Mouse (Mus musculus) regulatory T cell (primary cell): ENCODE measurements around the gene Nudt13.

Source experiments
- in situ Hi-C: fragments of 300-600 bp; cut with MboI, MseI; formaldehyde crosslinking; loops from one replicate; pipeline ENCODE4 v1.15.1; 2025; ENCODE audit warnings: high pct_unique_total_duplicates

The Nudt13 gene

GRCm38 (mm10) chr14:20339415-20339814 lies 44.9 kb downstream of the Nudt13 start:
- in situ Hi-C loops: no loop called here

DNA sequence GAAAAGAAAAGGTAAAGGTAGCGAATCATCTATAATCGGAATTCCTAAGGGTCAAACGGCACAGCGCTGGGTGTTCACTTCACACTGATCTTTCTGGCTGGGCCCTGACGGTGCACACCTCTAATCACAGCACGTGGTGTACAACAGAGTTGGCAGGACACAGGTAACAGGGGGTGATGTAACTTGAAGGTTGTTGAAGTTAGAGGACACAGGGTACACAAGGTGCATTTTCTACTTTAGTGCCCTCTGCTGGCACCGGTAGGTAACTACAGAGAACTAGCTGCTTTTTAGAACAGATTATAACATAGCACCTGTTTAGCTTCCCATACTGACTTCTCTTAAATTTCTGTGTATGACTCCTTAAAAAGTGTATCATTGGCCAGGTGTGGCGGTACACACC lies 45.7 kb downstream of the Nudt13 start:
- in situ Hi-C loops: no loop called here

GRCm38 (mm10) chr14:20340866-20341265 lies 46.4 kb downstream of the Nudt13 start:
- in situ Hi-C loops: no loop called here

GRCm38 (mm10) chr14:20345885-20346284 lies 51.4 kb downstream of the Nudt13 start:
- in situ Hi-C loops: loop anchor here (5.0 kb wide), 1 partner anchor 41 kb away; the partner anchor contains the start of gene Dnajc9

DNA sequence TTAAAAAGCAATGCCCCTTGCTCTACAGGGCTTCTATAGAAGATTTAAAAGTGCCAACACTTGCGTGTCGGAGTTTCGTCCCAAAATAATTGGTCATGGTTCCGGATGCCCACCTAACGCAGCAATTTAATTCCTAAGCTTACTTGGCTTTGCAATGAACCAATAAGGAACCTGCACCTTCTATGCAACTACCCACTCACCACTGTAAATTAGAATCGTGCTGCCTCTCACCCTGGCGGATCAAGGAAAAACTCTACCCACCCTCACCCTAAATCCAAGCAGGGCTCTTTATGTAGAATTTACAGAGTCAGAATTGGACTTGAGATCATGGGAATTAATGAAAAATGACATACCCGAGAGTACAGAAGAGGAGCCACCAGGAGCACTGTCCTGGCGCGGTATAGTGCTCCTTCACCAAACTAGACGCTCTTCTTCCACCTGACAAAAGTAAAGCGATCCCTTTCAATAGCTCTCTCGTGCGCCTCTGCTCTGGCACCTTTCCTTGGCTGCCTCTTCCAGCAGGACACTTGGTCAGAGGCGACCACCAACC lies 53.0 kb downstream of the Nudt13 start:
- in situ Hi-C loops: loop anchor here (5.0 kb wide), 1 partner anchor 40 kb away; the partner anchor contains the start of gene Dnajc9

DNA sequence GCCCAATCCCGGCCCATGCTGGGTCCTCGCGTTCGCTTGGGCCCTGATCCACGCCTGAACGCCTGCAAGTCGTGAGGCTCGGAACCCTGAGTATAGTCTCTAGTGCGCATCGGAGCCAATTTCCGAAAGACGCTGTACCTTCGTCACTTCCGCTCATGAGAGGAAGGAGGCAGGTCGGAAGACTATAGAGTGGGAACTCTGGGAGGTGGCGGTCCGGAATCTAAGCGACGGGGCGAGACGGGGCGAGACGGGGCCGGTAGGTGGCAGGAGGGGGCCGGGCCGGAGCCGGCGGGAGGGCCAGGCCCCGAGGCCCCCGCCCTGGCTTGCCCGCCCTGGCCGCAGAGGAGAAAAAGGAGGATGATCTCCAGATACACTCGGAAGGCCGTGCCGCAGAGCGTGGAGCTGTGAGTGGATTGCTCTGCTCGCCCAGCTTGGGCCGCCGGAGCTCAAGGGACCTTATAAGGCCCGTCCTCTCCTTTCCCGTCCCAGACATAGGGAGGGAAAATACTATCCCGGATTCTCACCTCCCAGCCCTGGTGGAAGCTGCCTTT lies 53.6 kb downstream of the Nudt13 start, which contains the start of the genes Ecd and Fam149b:
Ecd (minus strand) TSS at position 131 of the 551 bp plus-strand sequence.
Fam149b (plus strand) TSS at position 172 of the 551 bp plus-strand sequence.
- in situ Hi-C loops: loop anchor here (5.0 kb wide), 1 partner anchor 39 kb away; the partner anchor contains the start of gene Dnajc9

DNA sequence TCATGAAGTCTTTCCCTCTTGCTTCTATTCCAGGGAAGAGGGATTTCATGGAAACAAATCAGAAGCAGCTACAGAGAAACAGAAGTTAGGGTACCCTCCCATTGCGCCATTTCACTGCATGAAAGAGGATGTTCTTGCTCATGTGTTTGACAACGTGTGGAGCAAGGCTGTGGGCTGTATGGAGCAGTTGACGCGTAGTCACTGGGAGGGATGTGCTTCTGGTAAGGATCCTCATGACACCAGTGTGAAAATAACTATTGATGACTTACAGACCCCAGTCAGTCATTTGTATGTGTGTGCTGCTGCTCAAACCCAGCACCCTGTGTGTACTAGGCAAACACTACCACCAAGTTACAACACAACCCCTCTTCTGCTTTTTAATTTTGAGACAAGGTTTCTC lies 68.7 kb downstream of the Nudt13 start:
- in situ Hi-C loops: no loop called here
